Mouse (Mus musculus): ENCODE results near the gene Nat8f4. TPM values are rescaled to one million over a fixed set of nuclear protein-coding genes. Genes with fewer than 3 reads are reported as not detected.

The Nat8f4 gene
- total RNA-seq, 2 experiments from 2014 or later = 15.0 to 18.0 TPM

Other genes with a start within 250 kb of the Nat8f4 start
- gene Nat8f7, start 191.7 kb downstream of the Nat8f4 start, total RNA-seq (2021) = 1 to 10 TPM in 1 of 2 experiments, under 1 TPM in 1; 0.67 to 1.0 TPM
- gene Nat8f3, start 139.1 kb downstream of the Nat8f4 start, total RNA-seq (2021) = under 1 TPM; 0.23 to 0.39 TPM
- under 1 TPM; 0.28 to 0.45 TPM for gene Nat8f6, start 83.9 kb downstream of the Nat8f4 start, total RNA-seq (2021)
- 1 to 10 TPM in 1 of 2 experiments, under 1 TPM in 1; 0.31 to 1.0 TPM for gene Nat8f5, start 83.9 kb downstream of the Nat8f4 start, total RNA-seq (2021)
- 1 to 10 TPM in 1 of 2 experiments, under 1 TPM in 1; 0.85 to 1.6 TPM for gene Nat8, start 72.8 kb downstream of the Nat8f4 start, total RNA-seq (2021)
- gene Nat8f2, start 35.7 kb downstream of the Nat8f4 start, total RNA-seq (2021) = 1 to 10 TPM; 1.1 to 1.2 TPM
- gene Tprkb, start 7.0 kb upstream of the Nat8f4 start, total RNA-seq (2021) = 10 to 100 TPM; 61.8 to 65.7 TPM
- gene Nat8f1, start 10.8 kb upstream of the Nat8f4 start, total RNA-seq (2021) = 10 to 100 TPM; 36.4 to 36.9 TPM
- gene Dusp11, start 56.8 kb upstream of the Nat8f4 start, total RNA-seq (2021) = 100 to 1,000 TPM in 1 of 2 experiments, 10 to 100 TPM in 1; 96.9 to 102 TPM
- gene Figla, start 111.3 kb upstream of the Nat8f4 start, total RNA-seq (2021) = not detected
- 10 to 100 TPM in 1 of 2 experiments, 1 to 10 TPM in 1; 9.7 to 18.2 TPM for gene Add2, start 123.8 kb upstream of the Nat8f4 start, total RNA-seq (2021)

Measured in adrenal gland, postnatal 4 days (tissue).